Mouse (Mus musculus): ENCODE data around the gene Dlgap3. TPM values are rescaled to one million over a fixed set of nuclear protein-coding genes. Genes with fewer than 3 reads are reported as not detected.
A peak's percentile ranks its signal among the peaks of the same experiment; 100 is the strongest.

Gene Dlgap3
- polyA plus RNA-seq (2016; fragmentation: Nextera tagmentation; extraction: Ambion mirVana), result 8.2 and 8.3 TPM in 2 replicates

DNA sequence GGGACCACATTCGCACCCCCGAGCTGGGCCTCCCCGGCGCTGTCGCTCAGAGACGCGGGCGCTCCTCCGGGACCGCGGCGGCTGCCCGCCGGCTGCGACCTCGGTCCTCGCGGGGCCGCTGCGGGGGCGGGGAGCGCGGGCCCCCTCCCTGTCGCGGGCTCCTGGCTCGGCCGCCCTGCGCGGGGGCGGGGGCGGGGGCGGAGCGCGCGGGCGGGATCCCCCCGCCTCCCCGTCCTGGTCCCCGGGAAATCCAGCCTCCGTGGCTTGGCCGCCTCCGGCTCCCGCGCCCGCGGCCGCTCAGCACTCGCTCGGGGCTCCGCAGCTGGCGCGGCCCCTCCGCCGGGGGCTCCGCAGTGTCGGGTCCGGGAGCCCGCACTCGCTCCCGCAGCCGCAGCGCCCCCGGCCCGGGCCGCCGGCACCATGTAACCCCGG is at the start of gene Dlgap3:
Gene Dlgap3, plus strand, starts transcription at position 291 of the 432 bp plus-strand sequence.
- peak; percentile 47 for ATAC-seq (ENCODE audit: low FRiP score, low read depth)
- Histone ChIP-seq H3K36me3 (no peaks in the 10 kb centered on the region), H3K4me3 (peak within 1 kb of the TSS; percentile 86), H3K9me3 (no peaks in the 10 kb centered on the region), H3K9ac (replicated peaks) (peak within 1 kb of the TSS; percentile 88), H3K4me2 (replicated peaks) (peak within 1 kb of the TSS; percentile 98), H3K27me3 (peaks cover 69% of the 10 kb centered on the region), H3K4me1 (peaks cover 31% of the 10 kb centered on the region), H3K27ac (replicated peaks) (peak within 1 kb of the TSS; percentile 75)
- WGBS, result 1% methylated on average over 53 of the region's 67 CpGs

DNA sequence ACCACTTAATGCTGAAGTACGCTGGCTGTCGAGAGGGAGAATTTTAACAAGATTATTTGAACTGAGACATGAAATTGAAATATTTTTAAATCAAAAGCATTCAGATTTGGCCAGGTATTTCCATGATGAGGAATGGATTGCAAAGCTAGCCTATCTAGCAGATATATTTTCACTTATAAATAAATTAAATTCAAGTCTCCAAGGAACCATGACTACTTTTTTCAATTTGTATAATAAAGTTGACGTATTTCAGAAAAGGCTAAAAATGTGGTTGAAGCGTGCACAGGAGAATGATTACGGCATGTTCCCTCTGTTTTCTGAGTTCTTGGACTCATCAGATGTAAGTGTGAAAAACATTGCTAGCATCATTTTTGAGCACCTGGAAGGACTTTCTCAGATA is 45.6 kb upstream of the Dlgap3 start, which contains the start of gene Tmem35b:
Gene Tmem35b, plus strand, starts transcription at position 301 of the 400 bp plus-strand sequence.
- no peak within 1 kb of the TSS for H3K4me2 ChIP-seq (replicated peaks)
- H3K4me3 ChIP-seq, result no peak within 1 kb of the TSS
- H3K9ac ChIP-seq (replicated peaks), result no peak within 1 kb of the TSS
- peaks cover 13% of the 10 kb centered on the region; the same call in 1 of the 2 replicates for H3K4me1 ChIP-seq
- no peak for ATAC-seq (ENCODE audit: low FRiP score, low read depth)
- WGBS, result 93% methylated on average over 5 of the region's 5 CpGs
- no peaks in the 10 kb centered on the region for H3K27me3 ChIP-seq
- H3K9me3 ChIP-seq, result no peaks in the 10 kb centered on the region
- H3K27ac ChIP-seq (replicated peaks), result no peak within 1 kb of the TSS
- peaks cover 7% of the 10 kb centered on the region for H3K36me3 ChIP-seq

DNA sequence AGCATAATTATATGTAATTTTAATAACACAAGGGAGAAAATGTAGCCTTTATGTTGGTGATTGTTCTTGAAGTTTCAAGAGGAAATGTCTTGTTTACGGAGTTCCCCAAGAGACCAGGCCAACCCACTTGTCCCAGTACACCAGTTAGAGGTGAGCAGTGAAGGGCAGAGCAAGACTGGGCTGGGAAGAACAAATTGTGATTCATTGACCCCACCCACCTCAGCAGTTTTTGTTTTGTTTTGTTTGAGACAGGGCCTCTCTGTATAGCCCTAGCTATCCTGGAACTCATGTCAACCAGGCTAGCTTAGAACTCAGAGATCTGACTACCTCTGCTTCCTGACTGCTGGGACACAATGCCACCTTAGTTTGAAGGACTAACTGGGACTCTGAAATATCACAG is 44.7 kb upstream of the Dlgap3 start:
- Histone ChIP-seq H3K27me3 (no peaks in the 10 kb centered on the region), H3K4me3 (no peak overlapping the region), H3K4me2 (replicated peaks) (no peak overlapping the region), H3K9me3 (no peaks in the 10 kb centered on the region), H3K9ac (replicated peaks) (no peak overlapping the region), H3K27ac (replicated peaks) (no peak overlapping the region), H3K4me1 (peaks cover 13% of the 10 kb centered on the region; the same call in 1 of the 2 replicates), H3K36me3 (peaks cover 11% of the 10 kb centered on the region)
- ATAC-seq (ENCODE audit: low FRiP score, low read depth), result no peak
- 85% methylated on average over 1 of the region's 1 CpGs for WGBS

- H3K9ac ChIP-seq (replicated peaks), result peak overlapping the region; percentile 65
- H3K27ac ChIP-seq (replicated peaks), result no peak overlapping the region
- H3K9me3 ChIP-seq, result no peaks in the 10 kb centered on the region
- H3K4me1 ChIP-seq, result peaks cover 13% of the 10 kb centered on the region; the same call in 1 of the 2 replicates
- peak overlapping the region; percentile 69 for H3K4me3 ChIP-seq
- WGBS, result 2% methylated on average over 35 of the region's 35 CpGs
- peaks cover 9% of the 10 kb centered on the region for H3K36me3 ChIP-seq
- H3K4me2 ChIP-seq (replicated peaks), result peak overlapping the region; percentile 84
- no peaks in the 10 kb centered on the region for H3K27me3 ChIP-seq
- ATAC-seq (ENCODE audit: low FRiP score, low read depth), result peak; percentile 94
Observed at GRCm38 (mm10) chr4:127125834-127126463, 43.1 kb upstream of the Dlgap3 start.

- Histone ChIP-seq H3K9me3 (no peaks in the 10 kb centered on the region), H3K4me2 (replicated peaks) (no peak overlapping the region), H3K27ac (replicated peaks) (no peak overlapping the region), H3K27me3 (no peaks in the 10 kb centered on the region), H3K4me3 (no peak overlapping the region), H3K4me1 (peaks cover 6% of the 10 kb centered on the region; the same call in 1 of the 2 replicates), H3K9ac (replicated peaks) (no peak overlapping the region), H3K36me3 (no peaks in the 10 kb centered on the region)
- ATAC-seq (ENCODE audit: low FRiP score, low read depth), result no peak
- 55% methylated on average over 1 of the region's 1 CpGs for WGBS
Observed at GRCm38 (mm10) chr4:127134687-127135086, 34.3 kb upstream of the Dlgap3 start.

DNA sequence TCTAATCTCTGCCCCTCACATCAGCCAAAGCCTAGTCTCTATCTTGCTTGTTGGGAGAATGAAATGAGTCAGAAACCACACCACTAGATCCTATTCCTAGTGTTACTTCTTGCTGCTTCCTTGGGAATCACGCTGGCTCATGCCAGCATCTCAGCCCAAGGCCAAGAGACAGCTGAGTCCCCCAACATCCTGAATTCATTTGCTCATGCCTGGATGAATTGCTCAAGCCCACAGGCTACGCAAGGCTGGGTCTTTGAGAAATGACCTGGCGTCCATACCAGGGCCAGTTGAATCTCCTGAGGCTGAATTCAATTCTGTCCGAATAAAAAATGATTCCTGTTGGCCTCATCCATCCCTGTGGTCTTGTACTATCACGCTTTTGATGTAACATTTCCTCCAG is 31.4 kb upstream of the Dlgap3 start:
- H3K4me2 ChIP-seq (replicated peaks), result no peak overlapping the region
- 80% methylated on average over 5 of the region's 5 CpGs for WGBS
- no peaks in the 10 kb centered on the region for H3K36me3 ChIP-seq
- H3K9ac ChIP-seq (replicated peaks), result no peak overlapping the region
- H3K4me1 ChIP-seq, result peaks cover 6% of the 10 kb centered on the region; the same call in 1 of the 2 replicates
- no peaks in the 10 kb centered on the region for H3K27me3 ChIP-seq
- H3K9me3 ChIP-seq, result no peaks in the 10 kb centered on the region
- no peak overlapping the region for H3K27ac ChIP-seq (replicated peaks)
- no peak for ATAC-seq (ENCODE audit: low FRiP score, low read depth)
- H3K4me3 ChIP-seq, result no peak overlapping the region

- WGBS, result 39% methylated on average over 6 of the region's 6 CpGs
- H3K4me2 ChIP-seq (replicated peaks), result no peak overlapping the region
- no peak for ATAC-seq (ENCODE audit: low FRiP score, low read depth)
Observed at GRCm38 (mm10) chr4:127138486-127138885, 30.5 kb upstream of the Dlgap3 start.

GRCm38 (mm10) chr4:127150031-127150430 is 19.0 kb upstream of the Dlgap3 start:
- no peak overlapping the region for H3K27ac ChIP-seq (replicated peaks)
- no peaks in the 10 kb centered on the region for H3K9me3 ChIP-seq
- H3K9ac ChIP-seq (replicated peaks), result no peak overlapping the region
- no peaks in the 10 kb centered on the region for H3K27me3 ChIP-seq
- 87% methylated on average over 13 of the region's 13 CpGs for WGBS
- H3K4me3 ChIP-seq, result no peak overlapping the region
- no peak for ATAC-seq (ENCODE audit: low FRiP score, low read depth)
- H3K4me1 ChIP-seq, result no peaks in the 10 kb centered on the region
- no peaks in the 10 kb centered on the region for H3K36me3 ChIP-seq
- no peak overlapping the region for H3K4me2 ChIP-seq (replicated peaks)

More at GRCm38 (mm10) chr4:127138486-127138885, 30.5 kb upstream of the Dlgap3 start:
- H3K4me1 ChIP-seq, result peaks cover 6% of the 10 kb centered on the region; the same call in 1 of the 2 replicates
- H3K9me3 ChIP-seq, result no peaks in the 10 kb centered on the region
- H3K4me3 ChIP-seq, result no peak overlapping the region
- H3K9ac ChIP-seq (replicated peaks), result no peak overlapping the region
- H3K27ac ChIP-seq (replicated peaks), result no peak overlapping the region
- no peaks in the 10 kb centered on the region for H3K27me3 ChIP-seq
- no peaks in the 10 kb centered on the region for H3K36me3 ChIP-seq

DNA sequence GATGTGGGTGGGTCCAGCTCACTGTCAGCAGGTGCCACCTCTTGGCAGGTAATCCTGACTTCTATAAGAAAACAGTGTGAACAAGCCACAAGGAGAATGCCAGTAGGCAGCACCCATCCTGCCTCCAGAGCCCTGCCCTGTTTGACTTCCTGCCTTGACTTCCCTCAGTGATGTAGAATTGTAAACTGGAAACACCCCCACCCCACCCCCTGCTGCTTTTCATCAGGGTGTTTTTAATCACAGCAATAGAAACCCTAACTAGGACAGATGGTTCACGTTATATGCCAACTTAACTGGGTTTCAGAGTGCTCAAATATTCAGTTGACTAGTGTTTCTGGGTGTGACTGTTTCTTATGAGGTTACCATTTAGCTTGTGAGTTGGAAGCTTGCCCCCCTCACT is 15.7 kb upstream of the Dlgap3 start:
- Histone ChIP-seq H3K4me1 (no peaks in the 10 kb centered on the region), H3K36me3 (no peaks in the 10 kb centered on the region), H3K4me3 (no peak overlapping the region), H3K27me3 (no peaks in the 10 kb centered on the region), H3K9me3 (no peaks in the 10 kb centered on the region), H3K4me2 (replicated peaks) (no peak overlapping the region), H3K9ac (replicated peaks) (no peak overlapping the region), H3K27ac (replicated peaks) (no peak overlapping the region)
- no peak for ATAC-seq (ENCODE audit: low FRiP score, low read depth)
- 66% methylated on average over 1 of the region's 1 CpGs for WGBS

GRCm38 (mm10) chr4:127155757-127156156 is 13.2 kb upstream of the Dlgap3 start:
- Histone ChIP-seq H3K4me2 (replicated peaks) (no peak overlapping the region), H3K9ac (replicated peaks) (no peak overlapping the region), H3K4me1 (no peaks in the 10 kb centered on the region), H3K27me3 (no peaks in the 10 kb centered on the region), H3K4me3 (no peak overlapping the region), H3K27ac (replicated peaks) (no peak overlapping the region), H3K36me3 (no peaks in the 10 kb centered on the region), H3K9me3 (no peaks in the 10 kb centered on the region)
- no peak for ATAC-seq (ENCODE audit: low FRiP score, low read depth)
- 63% methylated on average over 5 of the region's 5 CpGs for WGBS

- no peak overlapping the region for H3K4me3 ChIP-seq
- no peaks in the 10 kb centered on the region for H3K9me3 ChIP-seq
- H3K27me3 ChIP-seq, result no peaks in the 10 kb centered on the region
- H3K4me1 ChIP-seq, result no peaks in the 10 kb centered on the region
- no peaks in the 10 kb centered on the region for H3K36me3 ChIP-seq
- 86% methylated on average over 4 of the region's 4 CpGs for WGBS
- no peak for ATAC-seq (ENCODE audit: low FRiP score, low read depth)
- no peak overlapping the region for H3K27ac ChIP-seq (replicated peaks)
- no peak overlapping the region for H3K4me2 ChIP-seq (replicated peaks)
- no peak overlapping the region for H3K9ac ChIP-seq (replicated peaks)
Observed at GRCm38 (mm10) chr4:127157746-127158145, 11.3 kb upstream of the Dlgap3 start.

DNA sequence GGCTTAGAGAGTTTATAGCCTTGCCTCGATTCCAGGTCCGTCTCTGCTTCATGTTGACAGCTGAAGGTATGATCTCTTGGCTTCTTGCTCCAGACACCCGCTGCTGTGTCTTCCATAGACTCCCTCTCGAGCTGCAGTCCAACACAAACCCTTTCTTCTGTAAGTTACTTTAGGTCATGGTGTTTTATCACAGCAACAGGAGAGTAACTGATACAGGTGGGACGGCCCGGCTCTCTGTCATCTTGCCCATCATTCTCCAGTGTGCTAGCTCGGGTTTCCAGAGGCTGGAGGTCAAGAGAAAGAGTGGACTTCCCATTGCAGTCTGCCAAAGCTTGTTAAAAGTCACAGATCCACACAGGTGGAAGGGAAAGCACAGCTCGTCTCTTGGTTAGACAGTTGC is 5.1 kb upstream of the Dlgap3 start:
- no peak overlapping the region for H3K4me3 ChIP-seq
- 73% methylated on average over 8 of the region's 8 CpGs for whole genome bisulfite sequencing
- no peak for ATAC-seq (ENCODE audit: low FRiP score, low read depth)

More for the DNA sequence above, 5.1 kb upstream of the Dlgap3 start:
- H3K4me2 ChIP-seq (replicated peaks), result no peak overlapping the region
- no peak overlapping the region for H3K9ac ChIP-seq (replicated peaks)
- peaks cover 27% of the 10 kb centered on the region for H3K27me3 ChIP-seq
- H3K36me3 ChIP-seq, result no peaks in the 10 kb centered on the region
- no peaks in the 10 kb centered on the region for H3K9me3 ChIP-seq
- H3K4me1 ChIP-seq, result peaks cover 10% of the 10 kb centered on the region; the same call in 1 of the 2 replicates
- no peak overlapping the region for H3K27ac ChIP-seq (replicated peaks)
